In genomic region chr2:124740848-124741247, GRCm38 (mm10) we compare ENCODE assay signal across 12 mouse cellular contexts.
DNase-seq lines count a peak whose midpoint lies in the region; ATAC-seq and TF ChIP-seq lines count a peak whose summit lies in the region.
"Had no signal": no experiment of that assay in that cellular context is flagged by ENCODE, and none has a peak within 500 bp of the region (broad histone marks: within the 10 kb centered on the region; RNA-seq: fewer than 3 reads in every experiment).

No protein-coding gene starts in this region.

- TF ChIP-seq POLR2A in bone marrow macrophage, adult 2 months (IDR thresholded peaks at IDR 0.05; ENCODE audit: borderline replicate concordance, low read depth, low read length): no peak

- no peak for DNase-seq in kidney, adult 18-20 months
- no peak for DNase-seq in urinary bladder, postnatal 25 days (ENCODE audit: low spot score)
- DNase-seq in retina, postnatal 1 day: no peak
- DNase-seq: embryo, embryonic 11 days; lung, adult 2 months had no signal

- 52% methylated on average over 13 of the region's 13 CpGs for WGBS in kidney, embryonic 16.5 days
- WGBS in embryonic facial prominence, embryonic 15.5 days: 26% methylated on average over 13 of the region's 13 CpGs
- WGBS in forebrain, embryonic 16.5 days: 43% methylated on average over 13 of the region's 13 CpGs

- H3K27me3 ChIP-seq in kidney, embryonic 16.5 days (ENCODE audit: insufficient read depth, low read length): no peaks in the 10 kb centered on the region
- H3K27me3 ChIP-seq in embryonic facial prominence, embryonic 15.5 days: no peaks in the 10 kb centered on the region; the same call in 1 of the 2 replicates
- H3K27me3 ChIP-seq in forebrain, embryonic 16.5 days (replicated peaks; ENCODE audit: control insufficient read depth, insufficient read depth, low read length): no peaks in the 10 kb centered on the region

- TF ChIP-seq CTCF in bone marrow macrophage, adult 2 months (IDR thresholded peaks at IDR 0.05; ENCODE audit: low read depth, low read length): no peak

- H3K27ac ChIP-seq in kidney, embryonic 16.5 days (ENCODE audit: low read length): 0 out of 2 replicates have a peak overlapping the region, but pooled peaks have one; percentile 3
- peak overlapping the region; percentile 89 for H3K27ac ChIP-seq in bone marrow macrophage, adult 2 months (ENCODE audit: insufficient read depth, low read depth, low read length)
- H3K27ac ChIP-seq in embryonic facial prominence, embryonic 15.5 days (replicated peaks): no peak overlapping the region
- no peak overlapping the region for H3K27ac ChIP-seq in forebrain, embryonic 16.5 days (ENCODE audit: low read length)
- H3K27ac ChIP-seq: stomach, postnatal 0 days had no signal

- no peak overlapping the region for H3K4me2 ChIP-seq in kidney, embryonic 16.5 days (replicated peaks; ENCODE audit: low read depth, low read length)
- H3K4me2 ChIP-seq in embryonic facial prominence, embryonic 15.5 days (replicated peaks): peak overlapping the region; percentile 28
- H3K4me2 ChIP-seq in forebrain, embryonic 16.5 days (ENCODE audit: low read length): no peak overlapping the region

- H3K9me3 ChIP-seq in kidney, embryonic 16.5 days (ENCODE audit: low read length): no peaks in the 10 kb centered on the region
- H3K9me3 ChIP-seq in embryonic facial prominence, embryonic 15.5 days (replicated peaks): no peaks in the 10 kb centered on the region
- no peaks in the 10 kb centered on the region for H3K9me3 ChIP-seq in forebrain, embryonic 16.5 days (ENCODE audit: control insufficient read depth, low read length)

- no peaks in the 10 kb centered on the region for H3K36me3 ChIP-seq in kidney, embryonic 16.5 days (ENCODE audit: insufficient read depth, low read length)
- H3K36me3 ChIP-seq in embryonic facial prominence, embryonic 15.5 days: no peaks in the 10 kb centered on the region
- H3K36me3 ChIP-seq in forebrain, embryonic 16.5 days (ENCODE audit: control insufficient read depth, insufficient read depth): no peaks in the 10 kb centered on the region

- no peak overlapping the region for H3K9ac ChIP-seq in kidney, embryonic 16.5 days (replicated peaks; ENCODE audit: low read length)
- no peak overlapping the region for H3K9ac ChIP-seq in embryonic facial prominence, embryonic 15.5 days
- H3K9ac ChIP-seq in forebrain, embryonic 16.5 days (replicated peaks; ENCODE audit: low read depth, low read length): no peak overlapping the region

- 0 out of 2 replicates have a peak, but pooled peaks cover 5% of the 10 kb centered on the region for H3K4me1 ChIP-seq in kidney, embryonic 16.5 days (ENCODE audit: insufficient read depth, low read length)
- peaks cover 21% of the 10 kb centered on the region for H3K4me1 ChIP-seq in bone marrow macrophage, adult 2 months (ENCODE audit: control insufficient read depth, insufficient read depth, low read length)
- peaks cover 8% of the 10 kb centered on the region; the same call in 1 of the 2 replicates for H3K4me1 ChIP-seq in embryonic facial prominence, embryonic 15.5 days
- H3K4me1 ChIP-seq in forebrain, embryonic 16.5 days (replicated peaks; ENCODE audit: control insufficient read depth, insufficient read depth, low read length): peaks cover 5% of the 10 kb centered on the region; the same call in 1 of the 2 replicates

- ATAC-seq in kidney, embryonic 16.5 days (ENCODE audit: low FRiP score, low TSS enrichment): no peak
- ATAC-seq in embryonic facial prominence, embryonic 15.5 days (ENCODE audit: insufficient number of reproducible peaks, low FRiP score, low TSS enrichment, low read depth): no peak
- peak; percentile 35 for ATAC-seq in inflammation-experienced regulatory T-cells, adult 6 months
- ATAC-seq in forebrain, embryonic 16.5 days: no peak
- ATAC-seq: hindbrain, embryonic 16.5 days had no signal

- H3K4me3 ChIP-seq in kidney, embryonic 16.5 days (ENCODE audit: low read length): no peak overlapping the region
- H3K4me3 ChIP-seq in bone marrow macrophage, adult 2 months (ENCODE audit: insufficient read depth, low read length): peak overlapping the region; percentile 25
- no peak overlapping the region for H3K4me3 ChIP-seq in embryonic facial prominence, embryonic 15.5 days (replicated peaks)
- no peak overlapping the region for H3K4me3 ChIP-seq in forebrain, embryonic 16.5 days (replicated peaks; ENCODE audit: low read length)

Comparison
In these comparisons a context has a peak if more than half of its experiments do, and no peak if none do; other contexts are left out.
1. H3K27ac ChIP-seq: peak in kidney, embryonic 16.5 days (single experiment) and bone marrow macrophage, adult 2 months (single experiment); none in embryonic facial prominence, embryonic 15.5 days (single experiment) and forebrain, embryonic 16.5 days (single experiment).